Mouse (Mus musculus) heart, postnatal 0 days (tissue): ENCODE data around the gene Ccr10. TPM values are rescaled to one million over a fixed set of nuclear protein-coding genes. Genes with fewer than 3 reads are reported as not detected.
A peak's percentile ranks its signal among the peaks of the same experiment; 100 is the strongest.

ENCODE experiments used
- ATAC-seq: fragments of 200-750 bp; cut with Nextera tagmentation; 2 replicates; pipeline ENCODE4 v1.8.0; 2017; ENCODE audit warnings: low read depth, moderate number of reproducible peaks, moderate library complexity; ENCODE audit not compliant: insufficient read depth
- DNase-seq: peaks from one replicate; pipeline ENCODE4 v3.0.0-alpha.2; 2016; ENCODE audit warnings: low spot score
- H3K27ac ChIP-seq: fragments of 300-500 bp; sonication (generic); 2 replicates; pipeline ENCODE4 v1.5.1; 2014; ENCODE audit warnings: low read depth, mild to moderate bottlenecking
- H3K27me3 ChIP-seq: fragments of 300-500 bp; sonication (generic); 2 replicates; pipeline ENCODE4 v1.6.1; 2014; ENCODE audit warnings: low read length, mixed read lengths; ENCODE audit not compliant: control insufficient read depth, insufficient read depth
- H3K36me3 ChIP-seq: fragments of 300-500 bp; sonication (generic); replicated peaks from 2 replicates; pipeline ENCODE4 v1.6.1; 2014; ENCODE audit warnings: low read length, mixed read lengths; ENCODE audit not compliant: control insufficient read depth, insufficient read depth
- H3K4me1 ChIP-seq: fragments of 300-500 bp; sonication (generic); 2 replicates; pipeline ENCODE4 v1.6.1; 2014; ENCODE audit warnings: antibody characterized with exemption; ENCODE audit not compliant: control insufficient read depth, insufficient read depth
- H3K4me2 ChIP-seq: fragments of 300-500 bp; sonication (generic); 2 replicates; pipeline ENCODE4 v1.6.1; 2014; ENCODE audit warnings: low read depth, mild to moderate bottlenecking, low read length, moderate library complexity
- H3K4me3 ChIP-seq: fragments of 300-500 bp; sonication (generic); 2 replicates; pipeline ENCODE4 v1.5.1; 2014; ENCODE audit warnings: low read depth, low read length
- H3K9ac ChIP-seq: fragments of 300-500 bp; sonication (generic); replicated peaks from 2 replicates; pipeline ENCODE4 v1.6.1; 2014; ENCODE audit warnings: low read depth, low read length, mixed read lengths
- H3K9me3 ChIP-seq: fragments of 300-500 bp; sonication (generic); replicated peaks from 2 replicates; pipeline ENCODE4 v1.6.1; 2016; ENCODE audit warnings: low read length; ENCODE audit not compliant: control insufficient read depth
- CTCF ChIP-seq: IDR thresholded peaks from 2 replicates; pipeline ENCODE4 v1.5.1; 2016; ENCODE audit warnings: antibody characterized with exemption, control low read depth, low read depth
- EP300 ChIP-seq: IDR thresholded peaks from 2 replicates; pipeline ENCODE4 v1.6.1; 2016; ENCODE audit warnings: antibody characterized with exemption, low read depth
- WGBS: fragments of 180-500 bp; shearing (Covaris S2); extraction: QIAGEN DNeasy Blood & Tissue Kit; methylation state at CpG from one replicate; pipeline ENCODE4 v1.1.7; 2014; 5-methylcytosine and 5-hydroxymethylcytosine counted together
- polyA plus RNA-seq: library from polyadenylated mRNA; unstranded; fragments of >200 nt; fragmentation: Nextera tagmentation; extraction: Ambion mirVana; gene quantifications from 2 replicates; pipeline ENCODE4 v1.2.1, GENCODE M21; 2015
- total RNA-seq: library from RNA; depleted of rRNA; stranded (reverse); fragments of >200 nt; gene quantifications from 2 replicates; pipeline ENCODE4 v1.2.3, GENCODE M21; 2014; ENCODE audit warnings: low replicate concordance

Ccr10 gene
- total and polyA plus RNA-seq, 2 experiments from 2014 or later: 0.31 TPM; not detected in 1

- no peaks in the 10 kb centered on the region for H3K9me3 ChIP-seq
- no peak for DNase-seq
- no peak overlapping the region for H3K9ac ChIP-seq
- no peak overlapping the region for H3K4me2 ChIP-seq
- no peak for TF ChIP-seq EP300
- TF ChIP-seq CTCF: no peak
- no peak overlapping the region for H3K4me3 ChIP-seq
- no peak for ATAC-seq
- H3K4me1 ChIP-seq: 0 out of 2 replicates have a peak, but pooled peaks cover 4% of the 10 kb centered on the region
- H3K36me3 ChIP-seq: no peaks in the 10 kb centered on the region
- whole genome bisulfite sequencing: 86% methylated on average over 8 of the region's 8 CpGs
- 0 out of 2 replicates have a peak overlapping the region, but pooled peaks have one; percentile 47 for H3K27ac ChIP-seq
- H3K27me3 ChIP-seq: no peaks in the 10 kb centered on the region
Measured at GRCm38 (mm10) chr11:101141088-101141487, 34.2 kb downstream of the Ccr10 start.

DNA sequence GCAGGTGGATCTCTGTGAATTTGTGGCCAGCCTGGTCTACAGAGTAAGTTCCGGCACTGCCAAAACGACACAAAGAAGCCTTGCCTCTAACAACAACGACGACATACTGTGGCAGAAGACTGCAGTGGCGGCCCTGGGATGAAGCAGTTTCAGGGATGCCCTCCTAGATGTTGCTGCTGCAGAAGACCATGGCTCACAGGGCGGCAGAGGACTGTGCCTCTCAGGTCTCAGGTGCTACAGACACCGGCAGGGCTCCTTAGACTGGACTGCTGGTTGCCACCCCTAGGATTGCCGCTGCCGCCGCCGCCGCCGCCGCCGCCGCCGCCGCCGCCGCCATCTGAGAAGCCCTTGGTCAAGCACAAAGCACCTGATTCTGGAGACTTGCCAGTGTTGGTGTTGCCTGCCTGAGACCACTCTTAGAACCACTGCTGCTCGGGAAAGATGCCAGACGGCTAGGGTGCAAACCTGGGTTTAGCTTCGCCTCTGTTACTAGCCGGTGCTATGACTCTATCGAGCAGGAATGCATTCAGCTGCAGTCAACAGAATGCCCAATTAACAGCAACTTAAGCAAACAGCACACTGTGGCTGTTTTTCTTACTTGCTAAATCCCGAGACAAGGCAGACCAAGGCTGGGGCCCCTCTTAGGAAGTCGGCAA, 35.0 kb downstream of the Ccr10 start:
- DNase-seq: peak; percentile 70
- H3K27me3 ChIP-seq: no peaks in the 10 kb centered on the region
- H3K27ac ChIP-seq: peak overlapping the region; percentile 47
- no peak for TF ChIP-seq EP300
- WGBS: 26% methylated on average over 27 of the region's 27 CpGs
- ATAC-seq: peak; percentile 52
- H3K4me2 ChIP-seq: peak overlapping the region; percentile 62
- H3K36me3 ChIP-seq: no peaks in the 10 kb centered on the region
- no peaks in the 10 kb centered on the region for H3K9me3 ChIP-seq
- 0 out of 2 replicates have a peak, but pooled peaks cover 4% of the 10 kb centered on the region for H3K4me1 ChIP-seq
- no peak overlapping the region; the same call in 1 of the 2 replicates for H3K9ac ChIP-seq
- H3K4me3 ChIP-seq: peak overlapping the region; percentile 37

- 0 out of 2 replicates have a peak, but pooled peaks cover 6% of the 10 kb centered on the region for H3K4me1 ChIP-seq
- H3K27ac ChIP-seq: no peak overlapping the region
- no peak overlapping the region for H3K9ac ChIP-seq
- peak overlapping the region; percentile 34 for H3K4me2 ChIP-seq
- ATAC-seq (0 out of 2 replicates have a peak, but pooled peaks have one; percentile 23), DNase-seq (no peak)
- no peaks in the 10 kb centered on the region for H3K9me3 ChIP-seq
- H3K27me3 ChIP-seq: no peaks in the 10 kb centered on the region
- WGBS: 38% methylated on average over 15 of the region's 15 CpGs
- TF ChIP-seq EP300: no peak
- H3K36me3 ChIP-seq: no peaks in the 10 kb centered on the region
- H3K4me3 ChIP-seq: no peak overlapping the region
Measured at GRCm38 (mm10) chr11:101138536-101139181, 36.6 kb downstream of the Ccr10 start.

GRCm38 (mm10) chr11:101137000-101137399, 38.2 kb downstream of the Ccr10 start:
- Histone ChIP-seq H3K9me3 (no peaks in the 10 kb centered on the region), H3K4me3 (no peak overlapping the region), H3K36me3 (no peaks in the 10 kb centered on the region), H3K27me3 (no peaks in the 10 kb centered on the region), H3K4me1 (0 out of 2 replicates have a peak, but pooled peaks cover 6% of the 10 kb centered on the region), H3K4me2 (no peak overlapping the region), H3K27ac (no peak overlapping the region), H3K9ac (no peak overlapping the region)
- TF ChIP-seq EP300: no peak
- TF ChIP-seq CTCF: no peak
- ATAC-seq: no peak
- no peak for DNase-seq
- WGBS: 68% methylated on average over 7 of the region's 7 CpGs

DNA sequence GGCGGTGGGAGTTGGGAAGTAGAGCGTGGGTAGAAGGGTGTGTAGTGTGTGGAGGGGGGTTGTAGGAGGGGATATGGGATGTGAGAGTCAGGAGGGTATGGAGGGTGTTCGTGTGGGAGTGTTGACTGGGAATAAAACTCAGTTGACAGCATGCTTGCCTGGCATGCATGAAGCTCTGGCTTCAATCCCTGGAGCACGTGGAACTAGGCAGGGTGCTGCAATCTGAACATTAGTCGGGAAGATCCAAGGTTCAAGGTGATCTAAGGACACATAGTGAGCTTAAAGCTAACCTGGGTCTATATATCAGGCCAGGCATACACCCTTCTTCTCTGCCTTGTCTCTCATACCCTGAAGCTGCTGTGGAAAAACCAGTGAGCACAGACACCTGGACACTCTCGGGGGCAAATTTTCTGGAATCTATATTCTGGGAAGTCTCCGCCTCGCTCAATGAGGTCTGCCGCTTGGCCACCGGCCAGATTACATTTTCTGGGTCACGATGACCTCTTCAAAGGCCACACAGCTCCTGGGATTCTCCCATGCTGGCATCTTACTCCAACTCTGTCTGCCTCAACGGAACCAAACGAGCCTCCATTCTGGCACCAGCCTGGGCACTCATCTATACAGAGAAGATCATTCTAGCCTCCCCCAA, 40.9 kb downstream of the Ccr10 start:
- Histone ChIP-seq H3K27me3 (no peaks in the 10 kb centered on the region), H3K9me3 (no peaks in the 10 kb centered on the region), H3K4me2 (no peak overlapping the region), H3K9ac (no peak overlapping the region), H3K36me3 (no peaks in the 10 kb centered on the region), H3K4me3 (no peak overlapping the region), H3K27ac (no peak overlapping the region), H3K4me1 (peaks cover 14% of the 10 kb centered on the region; the same call in 1 of the 2 replicates)
- TF ChIP-seq CTCF (no peak), EP300 (no peak)
- 47% methylated on average over 13 of the region's 13 CpGs for WGBS
- ATAC-seq: no peak
- DNase-seq: no peak
